Mouse (Mus musculus): ENCODE data around the gene Gfi1b.

DNA sequence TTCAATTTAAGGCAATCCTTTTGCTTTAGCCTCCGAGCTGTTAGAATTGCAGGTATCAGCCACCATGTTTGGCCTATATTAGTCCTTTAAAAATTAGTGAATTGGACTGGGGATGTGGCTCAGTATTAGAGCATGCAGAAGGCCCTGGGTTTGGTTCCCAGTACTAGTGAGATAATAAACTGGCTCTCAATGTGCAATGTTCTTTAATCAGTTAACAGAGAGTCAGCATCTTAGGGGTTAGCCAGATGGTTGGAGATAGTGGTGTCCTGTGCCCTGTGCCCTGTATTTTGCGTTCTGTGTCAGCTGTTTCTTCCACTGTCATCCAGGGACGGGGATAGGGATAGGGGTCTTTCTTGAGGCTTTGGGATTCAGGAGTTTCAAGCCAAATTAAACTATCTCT, 41.1 kb upstream of the Gfi1b start:
- TF ChIP-seq CTCF (IDR thresholded peaks at IDR 0.05; ENCODE audit: control insufficient read depth, insufficient read depth, insufficient read length) = no peak
- TF ChIP-seq USF1 (IDR thresholded peaks at IDR 0.05; ENCODE audit: low read depth) = no peak
- no peak for TF ChIP-seq MAX (IDR thresholded peaks at IDR 0.05)
- TF ChIP-seq MYOD1 (IDR thresholded peaks at IDR 0.05; ENCODE audit: control insufficient read depth, insufficient read length, low read depth) = no peak
- TF ChIP-seq CEBPB (IDR thresholded peaks at IDR 0.05; ENCODE audit: low read depth) = no peak
- no peak for TF ChIP-seq FOSL1 (IDR thresholded peaks at IDR 0.05; ENCODE audit: insufficient read depth, low read length, poor library complexity, severe bottlenecking)
- no peak for TF ChIP-seq MYOG (IDR thresholded peaks at IDR 0.05; ENCODE audit: control insufficient read depth, extremely low read depth, insufficient read length)
